Mouse (Mus musculus): ENCODE results near the gene Cnga2.

GRCm38 (mm10) chrX:71971325-71971724, 20.3 kb upstream of the Cnga2 start:
- no peak for TF ChIP-seq ZNF384 (IDR thresholded peaks at IDR 0.05; ENCODE audit: low read depth, low read length)
- TF ChIP-seq CHD2 (IDR thresholded peaks at IDR 0.05; ENCODE audit: low read depth, low read length): no peak
- TF ChIP-seq MAFK (IDR thresholded peaks at IDR 0.05; ENCODE audit: insufficient read depth, low read depth, low read length): no peak
- TF ChIP-seq HCFC1 (IDR thresholded peaks at IDR 0.05; ENCODE audit: borderline replicate concordance, insufficient read depth, low read length): no peak
